Comparison of ENCODE assay signal across 14 mouse cellular contexts in the genomic region with DNA sequence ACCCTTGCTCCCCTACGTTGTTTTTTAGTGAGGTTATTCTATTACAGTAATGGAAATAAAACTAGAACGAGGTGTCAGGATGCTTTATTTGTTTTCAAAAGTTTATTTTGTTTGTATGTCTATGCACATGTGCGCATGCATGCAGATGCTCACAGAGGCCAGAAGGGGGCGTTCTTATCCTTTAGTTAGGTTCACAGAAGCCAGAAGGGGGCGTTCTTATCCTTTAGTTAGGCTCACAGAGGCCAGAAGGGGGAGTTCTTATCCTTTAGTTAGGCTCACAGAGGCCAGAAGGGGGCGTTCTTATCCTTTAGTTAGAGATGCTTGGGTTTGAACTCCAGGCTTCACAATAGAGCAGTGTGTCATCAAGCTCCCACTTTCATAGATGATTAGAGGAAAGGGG. TPM values are rescaled to one million over a fixed set of nuclear protein-coding genes. Genes with fewer than 3 reads are reported as not detected.
DNase-seq lines count a peak whose midpoint lies in the region; ATAC-seq and TF ChIP-seq lines count a peak whose summit lies in the region.
"Had no signal": no experiment of that assay in that cellular context is flagged by ENCODE, and none has a peak within 500 bp of the region (broad histone marks: within the 10 kb centered on the region; RNA-seq: fewer than 3 reads in every experiment).

No protein-coding gene starts in this region.

- no peak overlapping the region for H3K9ac ChIP-seq in heart, postnatal 0 days (replicated peaks; ENCODE audit: low read depth, low read length)
- no peak overlapping the region for H3K9ac ChIP-seq in midbrain, postnatal 0 days (replicated peaks; ENCODE audit: low read length, poor library complexity, severe bottlenecking)
- H3K9ac ChIP-seq in midbrain, embryonic 14.5 days (replicated peaks; ENCODE audit: low read length): no peak overlapping the region
- H3K9ac ChIP-seq: liver, embryonic 15.5 days had no signal

- no peak for DNase-seq in heart, postnatal 0 days (ENCODE audit: low spot score)
- no peak for DNase-seq in heart, postnatal 10 days
- peak; percentile 76 for DNase-seq in midbrain, postnatal 0 days (ENCODE audit: low spot score)
- no peak for DNase-seq in midbrain, embryonic 14.5 days
- no peak for DNase-seq in frontal cortex, postnatal 25 days (ENCODE audit: low spot score in 2 of 2)
- no peak for DNase-seq in ovary, postnatal 10 days (ENCODE audit: low spot score)
- DNase-seq in T-cell, adult 2 months (ENCODE audit: low spot score): no peak
- DNase-seq: adrenal gland, adult 8-10 months; kidney, adult 2 months had no signal

- WGBS in heart, postnatal 0 days: 60% methylated on average over 6 of the region's 6 CpGs
- WGBS in midbrain, postnatal 0 days: 64% methylated on average over 6 of the region's 6 CpGs
- WGBS in midbrain, embryonic 14.5 days: 70% methylated on average over 6 of the region's 6 CpGs

- no peak for TF ChIP-seq EP300 in heart, postnatal 0 days (IDR thresholded peaks at IDR 0.05; ENCODE audit: low read depth)

- intact Hi-C loops in heart, postnatal 10 days (cut with DNase I): no loop called here

- no peak overlapping the region for H3K4me3 ChIP-seq in heart, postnatal 0 days (ENCODE audit: low read depth, low read length)
- no peak overlapping the region for H3K4me3 ChIP-seq in midbrain, postnatal 0 days (ENCODE audit: low read depth, low read length)
- no peak overlapping the region for H3K4me3 ChIP-seq in midbrain, embryonic 14.5 days (replicated peaks; ENCODE audit: low read depth, low read length)
- no peak overlapping the region for H3K4me3 ChIP-seq in bone marrow macrophage, adult 2 months (ENCODE audit: insufficient read depth, low read length)
- H3K4me3 ChIP-seq: liver, embryonic 15.5 days had no signal

- TF ChIP-seq POLR2A in bone marrow macrophage, adult 2 months (IDR thresholded peaks at IDR 0.05; ENCODE audit: borderline replicate concordance, low read depth, low read length): no peak

- TF ChIP-seq CTCF in heart, postnatal 0 days (IDR thresholded peaks at IDR 0.05; ENCODE audit: low read depth): peak; percentile 17
- TF ChIP-seq CTCF in midbrain, postnatal 0 days (IDR thresholded peaks at IDR 0.05): peak; percentile 72
- TF ChIP-seq CTCF in bone marrow macrophage, adult 2 months (IDR thresholded peaks at IDR 0.05; ENCODE audit: low read depth, low read length): 0 out of 2 replicates have a peak, but pooled peaks have one; percentile 24

- H3K27me3 ChIP-seq in heart, postnatal 0 days (ENCODE audit: control insufficient read depth, insufficient read depth, low read length): no peaks in the 10 kb centered on the region
- no peaks in the 10 kb centered on the region for H3K27me3 ChIP-seq in midbrain, postnatal 0 days (ENCODE audit: insufficient read depth, low read length)
- H3K27me3 ChIP-seq in midbrain, embryonic 14.5 days (ENCODE audit: control insufficient read depth, insufficient read depth, low read length): no peaks in the 10 kb centered on the region

- no peak overlapping the region for H3K4me2 ChIP-seq in heart, postnatal 0 days (ENCODE audit: low read depth, low read length)
- no peak overlapping the region for H3K4me2 ChIP-seq in midbrain, postnatal 0 days (ENCODE audit: low read depth, low read length, poor library complexity, severe bottlenecking)
- no peak overlapping the region for H3K4me2 ChIP-seq in midbrain, embryonic 14.5 days (ENCODE audit: low read length)
- H3K4me2 ChIP-seq: liver, embryonic 15.5 days had no signal

- no peak overlapping the region for H3K27ac ChIP-seq in heart, postnatal 0 days (ENCODE audit: low read depth)
- H3K27ac ChIP-seq in midbrain, postnatal 0 days (ENCODE audit: low read depth, low read length): no peak overlapping the region
- H3K27ac ChIP-seq in midbrain, embryonic 14.5 days (replicated peaks; ENCODE audit: low read depth, low read length): no peak overlapping the region
- H3K27ac ChIP-seq in bone marrow macrophage, adult 2 months (ENCODE audit: insufficient read depth, low read depth, low read length): no peak overlapping the region
- H3K27ac ChIP-seq: liver, embryonic 15.5 days had no signal

- ATAC-seq in heart, postnatal 0 days (ENCODE audit: insufficient read depth, low read depth): no peak
- no peak for ATAC-seq in midbrain, postnatal 0 days (ENCODE audit: low FRiP score)
- no peak for ATAC-seq in midbrain, embryonic 14.5 days (ENCODE audit: low FRiP score, low TSS enrichment)

- H3K36me3 ChIP-seq in heart, postnatal 0 days (replicated peaks; ENCODE audit: control insufficient read depth, insufficient read depth, low read length): no peaks in the 10 kb centered on the region
- peaks cover 3% of the 10 kb centered on the region; the same call in 1 of the 2 replicates for H3K36me3 ChIP-seq in midbrain, postnatal 0 days (ENCODE audit: insufficient read depth, low read length)
- H3K36me3 ChIP-seq in midbrain, embryonic 14.5 days (ENCODE audit: control insufficient read depth, insufficient read depth, low read length): no peaks in the 10 kb centered on the region
- H3K36me3 ChIP-seq: liver, embryonic 15.5 days had no signal

- H3K4me1 ChIP-seq in heart, postnatal 0 days (ENCODE audit: control insufficient read depth, insufficient read depth): no peaks in the 10 kb centered on the region
- no peaks in the 10 kb centered on the region for H3K4me1 ChIP-seq in midbrain, postnatal 0 days (ENCODE audit: insufficient read depth, low read length)
- no peaks in the 10 kb centered on the region for H3K4me1 ChIP-seq in midbrain, embryonic 14.5 days (ENCODE audit: control insufficient read depth, insufficient read depth, low read length)
- no peaks in the 10 kb centered on the region for H3K4me1 ChIP-seq in bone marrow macrophage, adult 2 months (ENCODE audit: control insufficient read depth, insufficient read depth, low read length)
- H3K4me1 ChIP-seq: liver, embryonic 15.5 days had no signal

- H3K9me3 ChIP-seq in heart, postnatal 0 days (replicated peaks; ENCODE audit: control insufficient read depth, low read length): no peaks in the 10 kb centered on the region
- no peaks in the 10 kb centered on the region for H3K9me3 ChIP-seq in midbrain, postnatal 0 days (ENCODE audit: low read length)
- H3K9me3 ChIP-seq in midbrain, embryonic 14.5 days (ENCODE audit: control insufficient read depth, low read length): no peaks in the 10 kb centered on the region
- H3K9me3 ChIP-seq: liver, embryonic 15.5 days had no signal

RNA-seq across cellular contexts. Expression of a gene that starts 7.5 kb away (rescaled TPM):
- total RNA-seq in heart, postnatal 0 days (2014; rRNA removed; ENCODE audit: low replicate concordance): 56.0 and 104 TPM in 2 replicates
- 58.5 and 63.3 TPM in 2 replicates for polyA plus RNA-seq in heart, postnatal 0 days (2015; fragmentation: Nextera tagmentation; extraction: Ambion mirVana)
- 10 to 100 TPM; 34.6 to 39.7 TPM for total RNA-seq in heart, postnatal 10 days (2021)
- 70.8 and 93.0 TPM in 2 replicates for total RNA-seq in midbrain, postnatal 0 days (2014; rRNA removed)
- polyA plus RNA-seq in midbrain, postnatal 0 days (2015; fragmentation: Nextera tagmentation; extraction: Ambion mirVana): 94.5 and 96.9 TPM in 2 replicates
- 75.1 and 84.3 TPM in 2 replicates for polyA plus RNA-seq in midbrain, embryonic 14.5 days (2014; fragmentation: Nextera tagmentation; extraction: Ambion mirVana)
- 36.2 and 45.4 TPM in 2 replicates for polyA plus RNA-seq in bone marrow macrophage, adult 2 months (2012; ENCODE audit: insufficient read depth, insufficient read length, missing spikeins)

RNA-seq across cellular contexts. Expression of a gene that starts 20.6 kb away (rescaled TPM):
- total RNA-seq in heart, postnatal 0 days (2014; rRNA removed; ENCODE audit: low replicate concordance): not detected in 2 replicates
- polyA plus RNA-seq in heart, postnatal 0 days (2015; fragmentation: Nextera tagmentation; extraction: Ambion mirVana): not detected in 2 replicates
- total RNA-seq in heart, postnatal 10 days (2021): not detected
- total RNA-seq in midbrain, postnatal 0 days (2014; rRNA removed): 2.3 and 2.8 TPM in 2 replicates
- 0.33 and 0.60 TPM in 2 replicates for polyA plus RNA-seq in midbrain, postnatal 0 days (2015; fragmentation: Nextera tagmentation; extraction: Ambion mirVana)
- 0.29 and 0.31 TPM in 2 replicates for polyA plus RNA-seq in midbrain, embryonic 14.5 days (2014; fragmentation: Nextera tagmentation; extraction: Ambion mirVana)
- not detected in 2 replicates for polyA plus RNA-seq in bone marrow macrophage, adult 2 months (2012; ENCODE audit: insufficient read depth, insufficient read length, missing spikeins)
- total RNA-seq: heart, adult 8-10 months; hematopoietic stem cell, adult 5-6 weeks; megakaryocyte, adult 5-6 weeks had no signal
- polyA plus RNA-seq: liver, embryonic 15.5 days had no signal

RNA-seq across cellular contexts. Expression of a gene that starts 21.4 kb away (rescaled TPM):
- 34.3 and 45.3 TPM in 2 replicates for total RNA-seq in heart, postnatal 0 days (2014; rRNA removed; ENCODE audit: low replicate concordance)
- polyA plus RNA-seq in heart, postnatal 0 days (2015; fragmentation: Nextera tagmentation; extraction: Ambion mirVana): 15.4 and 15.8 TPM in 2 replicates
- 10 to 100 TPM; 19.2 to 20.0 TPM for total RNA-seq in heart, postnatal 10 days (2021)
- 28.9 and 34.0 TPM in 2 replicates for total RNA-seq in midbrain, postnatal 0 days (2014; rRNA removed)
- polyA plus RNA-seq in midbrain, postnatal 0 days (2015; fragmentation: Nextera tagmentation; extraction: Ambion mirVana): 18.3 and 19.6 TPM in 2 replicates
- polyA plus RNA-seq in midbrain, embryonic 14.5 days (2014; fragmentation: Nextera tagmentation; extraction: Ambion mirVana): 30.0 and 30.8 TPM in 2 replicates
- polyA plus RNA-seq in bone marrow macrophage, adult 2 months (2012; ENCODE audit: insufficient read depth, insufficient read length, missing spikeins): 11.2 and 14.3 TPM in 2 replicates

RNA-seq across cellular contexts. Expression of a gene that starts 43.1 kb away (rescaled TPM):
- total RNA-seq in heart, postnatal 0 days (2014; rRNA removed; ENCODE audit: low replicate concordance): 3.3 TPM in 1 of 2 replicates, not detected in the other
- polyA plus RNA-seq in heart, postnatal 0 days (2015; fragmentation: Nextera tagmentation; extraction: Ambion mirVana): 0.04 TPM in 1 of 2 replicates, not detected in the other
- total RNA-seq in heart, postnatal 10 days (2021): under 1 TPM; 0.50 to 0.86 TPM
- total RNA-seq in midbrain, postnatal 0 days (2014; rRNA removed): 27.5 and 31.3 TPM in 2 replicates
- 0.62 and 0.81 TPM in 2 replicates for polyA plus RNA-seq in midbrain, postnatal 0 days (2015; fragmentation: Nextera tagmentation; extraction: Ambion mirVana)
- 0.13 TPM in 1 of 2 replicates, not detected in the other for polyA plus RNA-seq in midbrain, embryonic 14.5 days (2014; fragmentation: Nextera tagmentation; extraction: Ambion mirVana)
- not detected in 2 replicates for polyA plus RNA-seq in bone marrow macrophage, adult 2 months (2012; ENCODE audit: insufficient read depth, insufficient read length, missing spikeins)
- total RNA-seq: hematopoietic stem cell, adult 5-6 weeks had no signal
- polyA plus RNA-seq: liver, embryonic 15.5 days had no signal

Comparison
In these comparisons a context has a peak if more than half of its experiments do, and no peak if none do; other contexts are left out.
1. CTCF ChIP-seq: peak in every context shown above with its lines; median percentile 72 in midbrain, postnatal 0 days; 24 in bone marrow macrophage, adult 2 months; 17 in heart, postnatal 0 days.